Mouse (Mus musculus) CH12F3 (cell line): ENCODE results near the gene Ttc34.

ENCODE experiments used
- in situ Hi-C: fragments of 300-500 bp; cut with MboI; formaldehyde crosslinking; loops from 2 replicates; pipeline ENCODE4 v1.14.3; 2020; ENCODE audit warnings: low sequenced_read_pairs

The Ttc34 gene

GRCm38 (mm10) chr4:154856882-154857281, 19.6 kb downstream of the Ttc34 start:
- in situ Hi-C loops = no loop called here

GRCm38 (mm10) chr4:154857366-154858240, 20.3 kb downstream of the Ttc34 start:
- in situ Hi-C loops = no loop called here

- in situ Hi-C loops = no loop called here
These were observed 21.3 kb downstream of the Ttc34 start for GRCm38 (mm10) chr4:154858601-154859000.

- in situ Hi-C loops = no loop called here
These were observed 24.7 kb downstream of the Ttc34 start for GRCm38 (mm10) chr4:154861967-154862366.

GRCm38 (mm10) chr4:154863436-154863935, 26.2 kb downstream of the Ttc34 start:
- in situ Hi-C loops = no loop called here

- in situ Hi-C loops = no loop called here
These were observed 27.1 kb downstream of the Ttc34 start for GRCm38 (mm10) chr4:154864271-154864771.

- in situ Hi-C loops = no loop called here
These were observed 27.9 kb downstream of the Ttc34 start for GRCm38 (mm10) chr4:154864961-154865760.

- in situ Hi-C loops = no loop called here
These were observed 29.1 kb downstream of the Ttc34 start for GRCm38 (mm10) chr4:154866391-154866790.

- in situ Hi-C loops = no loop called here
These were observed 30.0 kb downstream of the Ttc34 start for GRCm38 (mm10) chr4:154867257-154867656.

- in situ Hi-C loops = no loop called here
These were observed 32.2 kb downstream of the Ttc34 start, which contains the start of gene Mmel1 for GRCm38 (mm10) chr4:154869440-154869839. TSS of gene Mmel1 (plus strand) at chr4:154869585.

GRCm38 (mm10) chr4:154870721-154871120, 33.5 kb downstream of the Ttc34 start:
- in situ Hi-C loops = loop anchor here (10.0 kb wide), 1 partner anchor 194 kb away; the partner anchor contains the start of gene Pex10

GRCm38 (mm10) chr4:154871757-154872251, 34.5 kb downstream of the Ttc34 start:
- in situ Hi-C loops = loop anchor here (10.0 kb wide), 1 partner anchor 193 kb away; the partner anchor contains the start of gene Pex10

GRCm38 (mm10) chr4:154873186-154873585, 35.9 kb downstream of the Ttc34 start:
- in situ Hi-C loops = loop anchor here (10.0 kb wide), 1 partner anchor 192 kb away; the partner anchor contains the start of gene Pex10

- in situ Hi-C loops = loop anchor here (10.0 to 25.0 kb wide), 2 partner anchors 187 to 359 kb away; partner anchors contain the start of genes Faap20 and Pex10
These were observed 40.7 kb downstream of the Ttc34 start for GRCm38 (mm10) chr4:154877864-154878548.

- in situ Hi-C loops = loop anchor here (25.0 kb wide), 1 partner anchor 357 kb away; the partner anchor contains the start of gene Faap20
These were observed 43.5 kb downstream of the Ttc34 start for GRCm38 (mm10) chr4:154880730-154881129.

GRCm38 (mm10) chr4:154882014-154882659, 44.9 kb downstream of the Ttc34 start:
- in situ Hi-C loops = loop anchor here (25.0 kb wide), 1 partner anchor 355 kb away; the partner anchor contains the start of gene Faap20

GRCm38 (mm10) chr4:154885416-154885815, 48.2 kb downstream of the Ttc34 start:
- in situ Hi-C loops = loop anchor here (25.0 kb wide), 1 partner anchor 352 kb away; the partner anchor contains the start of gene Faap20

GRCm38 (mm10) chr4:154886876-154887592, 49.8 kb downstream of the Ttc34 start:
- in situ Hi-C loops = loop anchor here (25.0 kb wide), 1 partner anchor 350 kb away; the partner anchor contains the start of gene Faap20
